Mouse (Mus musculus) spleen, adult 2 months (tissue): Measurements from ENCODE around the gene Adgrf5.

Experiments used
- CTCF ChIP-seq: fragments of 200-500 bp; IDR thresholded peaks from 2 replicates; pipeline ENCODE4 v1.5.1; 2011; ENCODE audit warnings: mild to moderate bottlenecking, inconsistent platforms; ENCODE audit not compliant: insufficient read depth, insufficient read length, insufficient replicate concordance; ENCODE audit errors: extremely low read depth
- POLR2A ChIP-seq: fragments of 200-500 bp; IDR thresholded peaks from 2 replicates; pipeline ENCODE4 v1.6.1; 2011; ENCODE audit warnings: low read depth, low read length, inconsistent platforms

- TF ChIP-seq POLR2A (no peak), CTCF (no peak)
Measured at GRCm38 (mm10) chr17:43368171-43368576, 7.9 kb downstream of the Adgrf5 start.
